Mouse (Mus musculus) intestine, embryonic 16.5 days (tissue): Measurements from ENCODE around the gene Six6. TPM values are rescaled to one million over a fixed set of nuclear protein-coding genes. Genes with fewer than 3 reads are reported as not detected.

ENCODE experiments used
- ATAC-seq: fragments of 200-750 bp; cut with Nextera tagmentation; 2 replicates; pipeline ENCODE4 v1.8.0; 2017; ENCODE audit warnings: moderate TSS enrichment, moderate library complexity
- H3K27ac ChIP-seq: fragments of 300-500 bp; sonication (generic); 2 replicates; pipeline ENCODE4 v1.5.1; 2014; ENCODE audit warnings: mild to moderate bottlenecking, low read length
- H3K27me3 ChIP-seq: fragments of 300-500 bp; sonication (generic); replicated peaks from 2 replicates; pipeline ENCODE4 v1.6.1; 2014; ENCODE audit warnings: low read length, control low read depth, mixed read lengths; ENCODE audit not compliant: control insufficient read depth, insufficient read depth
- H3K36me3 ChIP-seq: fragments of 300-500 bp; sonication (generic); 2 replicates; pipeline ENCODE4 v1.6.1; 2014; ENCODE audit warnings: low read length, control low read depth; ENCODE audit not compliant: control insufficient read depth, insufficient read depth
- H3K4me1 ChIP-seq: fragments of 300-500 bp; sonication (generic); 2 replicates; pipeline ENCODE4 v1.6.1; 2014; ENCODE audit warnings: low read length, control low read depth, mixed read lengths; ENCODE audit not compliant: control insufficient read depth, insufficient read depth
- H3K4me2 ChIP-seq: fragments of 300-500 bp; sonication (generic); 2 replicates; pipeline ENCODE4 v1.6.1; 2014; ENCODE audit warnings: low read depth, low read length, control low read depth
- H3K4me3 ChIP-seq: fragments of 300-500 bp; sonication (generic); 2 replicates; pipeline ENCODE4 v1.5.1; 2014; ENCODE audit warnings: mild to moderate bottlenecking, low read length
- H3K9ac ChIP-seq: fragments of 300-500 bp; sonication (generic); 2 replicates; pipeline ENCODE4 v1.6.1; 2014; ENCODE audit warnings: low read depth, low read length
- H3K9me3 ChIP-seq: fragments of 300-500 bp; sonication (generic); 2 replicates; pipeline ENCODE4 v1.6.1; 2016; ENCODE audit warnings: low read length, control low read depth; ENCODE audit not compliant: control insufficient read depth
- WGBS: fragments of 180-500 bp; shearing (Covaris S2); extraction: QIAGEN DNeasy Blood & Tissue Kit; methylation state at CpG from one replicate; pipeline ENCODE4 v1.1.7; 2014; 5-methylcytosine and 5-hydroxymethylcytosine counted together
- polyA plus RNA-seq: library from polyadenylated mRNA; unstranded; fragments of >200 nt; fragmentation: Nextera tagmentation; extraction: Ambion mirVana; gene quantifications from 2 replicates; pipeline ENCODE4 v1.2.1, GENCODE M21; 2015

The Six6 gene
- polyA plus RNA-seq, 1 experiment from 2014 or later = not detected

DNA sequence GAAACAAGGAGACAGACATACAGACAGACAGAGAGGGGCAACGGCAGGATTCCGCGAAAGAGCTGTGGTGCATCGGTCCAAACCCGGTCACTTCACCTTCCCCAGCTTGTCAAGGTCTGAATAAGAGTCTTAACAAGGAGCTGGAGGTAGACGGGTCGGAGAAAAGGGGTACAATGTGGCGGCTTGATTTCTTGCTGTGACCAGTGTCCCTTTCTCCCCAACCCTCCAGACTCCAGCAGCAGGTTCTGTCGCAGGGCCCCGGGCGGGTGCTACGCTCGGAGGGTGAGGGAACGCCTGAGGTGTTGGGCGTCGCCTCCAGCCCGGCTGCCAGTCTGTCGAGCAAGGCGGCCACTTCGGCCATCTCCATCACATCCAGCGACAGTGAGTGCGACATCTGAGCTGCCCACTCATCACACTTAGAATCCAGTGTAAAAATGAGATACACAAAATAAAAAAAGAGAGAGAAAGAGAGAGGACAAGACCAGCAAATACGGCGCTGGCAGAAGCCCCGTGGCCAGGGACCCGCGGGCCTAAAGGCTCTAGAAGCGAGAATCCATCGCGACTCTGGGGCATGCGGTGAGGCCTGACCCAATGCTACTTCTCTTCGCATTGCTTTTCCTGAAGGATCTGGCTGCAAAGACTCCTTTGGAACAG lies 1.8 kb downstream of the Six6 start:
- WGBS = 4% methylated on average over 32 of the region's 32 CpGs
- no peak for ATAC-seq
- H3K27ac ChIP-seq = no peak overlapping the region
- H3K4me3 ChIP-seq = no peak overlapping the region
- no peaks in the 10 kb centered on the region for H3K9me3 ChIP-seq
- H3K4me2 ChIP-seq = no peak overlapping the region
- H3K36me3 ChIP-seq = no peaks in the 10 kb centered on the region
- H3K9ac ChIP-seq = no peak overlapping the region
- H3K27me3 ChIP-seq = peaks cover 81% of the 10 kb centered on the region
- H3K4me1 ChIP-seq = peaks cover 15% of the 10 kb centered on the region

DNA sequence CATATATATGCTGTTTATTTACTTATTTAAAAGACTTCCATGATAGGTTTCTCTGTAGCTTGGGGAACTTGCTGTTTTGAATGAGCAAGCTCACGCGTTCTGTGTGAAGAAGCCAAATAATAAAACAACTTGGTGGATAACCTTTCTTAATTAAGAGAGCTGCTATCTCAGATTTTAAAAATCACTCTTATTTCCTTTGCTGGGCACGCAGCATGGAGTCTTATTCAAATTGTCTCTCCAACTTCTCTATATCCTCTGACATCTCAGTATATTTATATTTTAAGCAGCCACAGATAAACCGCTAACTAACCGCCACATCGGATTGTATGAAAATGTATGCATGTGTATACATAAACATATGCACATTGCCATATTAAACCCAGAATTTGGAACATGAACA lies 2.5 kb downstream of the Six6 start:
- H3K4me3 ChIP-seq = no peak overlapping the region
- no peaks in the 10 kb centered on the region for H3K9me3 ChIP-seq
- no peak for ATAC-seq
- H3K27ac ChIP-seq = no peak overlapping the region
- peaks cover 15% of the 10 kb centered on the region for H3K4me1 ChIP-seq
- peaks cover 81% of the 10 kb centered on the region for H3K27me3 ChIP-seq
- no peak overlapping the region for H3K9ac ChIP-seq
- H3K36me3 ChIP-seq = no peaks in the 10 kb centered on the region
- H3K4me2 ChIP-seq = no peak overlapping the region
- WGBS = 22% methylated on average over 6 of the region's 6 CpGs

DNA sequence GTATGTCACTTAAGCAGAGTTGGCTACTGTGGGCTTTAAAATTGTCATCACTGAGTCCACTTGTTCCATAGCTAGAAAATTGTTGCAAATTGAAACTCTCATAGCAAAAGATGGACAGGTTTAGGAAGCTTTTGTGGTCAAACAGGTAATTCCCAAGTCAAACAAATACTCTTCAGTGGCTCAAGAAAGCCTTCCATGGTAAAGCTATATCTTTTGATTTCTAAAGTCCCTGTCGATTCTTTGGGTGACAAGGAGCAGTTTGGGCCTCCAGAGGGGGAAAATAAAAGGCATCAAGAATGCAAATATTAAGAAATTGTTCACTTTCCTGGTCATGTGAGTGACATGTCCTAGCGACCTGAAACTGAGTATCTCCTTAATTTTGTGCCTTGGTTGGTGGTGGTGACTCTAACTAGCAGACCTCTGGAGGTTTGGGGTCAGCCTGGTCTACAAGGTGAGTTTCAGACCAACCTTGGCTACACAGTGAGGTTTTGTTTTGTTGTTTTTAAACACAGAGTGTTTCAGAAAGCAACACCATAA lies 4.0 kb downstream of the Six6 start:
- ATAC-seq = no peak
- 7% methylated on average over 2 of the region's 2 CpGs for WGBS
- no peak overlapping the region for H3K4me3 ChIP-seq
- H3K27me3 ChIP-seq = peaks cover 80% of the 10 kb centered on the region
- no peak overlapping the region for H3K27ac ChIP-seq
- H3K4me1 ChIP-seq = peaks cover 15% of the 10 kb centered on the region
- no peak overlapping the region for H3K4me2 ChIP-seq
- H3K9ac ChIP-seq = no peak overlapping the region
- H3K36me3 ChIP-seq = no peaks in the 10 kb centered on the region
- H3K9me3 ChIP-seq = no peaks in the 10 kb centered on the region

DNA sequence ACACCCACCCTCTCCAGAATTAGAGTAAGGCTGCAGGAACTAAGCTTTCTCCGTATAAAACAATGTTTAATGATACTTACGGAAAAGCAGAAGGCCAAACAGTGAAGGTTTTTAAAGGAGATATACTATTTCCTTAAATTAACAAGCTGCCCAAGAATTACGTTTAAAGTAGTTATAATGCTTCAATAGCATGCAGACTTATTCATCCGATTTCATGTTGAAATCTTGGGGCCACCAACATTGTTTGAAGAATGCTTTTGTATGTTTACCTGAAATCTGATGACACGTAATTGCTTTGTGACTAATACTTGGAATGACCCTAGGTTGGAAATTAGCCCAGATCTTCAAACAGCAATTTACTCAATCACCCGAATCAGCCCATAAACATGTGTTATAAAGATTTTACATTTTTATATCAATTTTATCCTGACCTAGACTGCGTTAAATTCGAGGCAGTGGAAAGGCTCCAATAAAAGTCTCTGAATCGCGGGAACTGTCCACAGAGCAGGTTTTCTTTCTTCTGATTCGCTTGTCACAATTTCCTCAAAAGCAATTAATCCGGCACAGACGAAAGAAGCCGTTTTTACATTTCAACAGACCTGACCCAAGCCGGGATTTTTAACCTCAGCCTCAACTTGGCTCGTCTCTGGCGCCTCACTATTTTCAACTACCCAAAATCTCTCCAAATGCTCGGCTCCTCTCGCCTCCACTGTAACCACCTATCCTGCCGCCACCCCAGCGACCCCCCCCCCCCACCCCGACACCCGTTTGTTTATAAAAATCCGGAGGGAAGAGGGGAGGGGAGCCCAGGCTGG lies 4.9 kb downstream of the Six6 start:
- WGBS = 1% methylated on average over 24 of the region's 24 CpGs
- H3K27me3 ChIP-seq = peaks cover 76% of the 10 kb centered on the region
- peaks cover 15% of the 10 kb centered on the region for H3K4me1 ChIP-seq
- H3K9me3 ChIP-seq = no peaks in the 10 kb centered on the region
- no peak for ATAC-seq
- no peaks in the 10 kb centered on the region for H3K36me3 ChIP-seq
- no peak overlapping the region for H3K9ac ChIP-seq
- H3K27ac ChIP-seq = no peak overlapping the region
- peak overlapping the region; percentile 38; the same call in 1 of the 2 replicates for H3K4me3 ChIP-seq
- H3K4me2 ChIP-seq = peak overlapping the region; percentile 57

DNA sequence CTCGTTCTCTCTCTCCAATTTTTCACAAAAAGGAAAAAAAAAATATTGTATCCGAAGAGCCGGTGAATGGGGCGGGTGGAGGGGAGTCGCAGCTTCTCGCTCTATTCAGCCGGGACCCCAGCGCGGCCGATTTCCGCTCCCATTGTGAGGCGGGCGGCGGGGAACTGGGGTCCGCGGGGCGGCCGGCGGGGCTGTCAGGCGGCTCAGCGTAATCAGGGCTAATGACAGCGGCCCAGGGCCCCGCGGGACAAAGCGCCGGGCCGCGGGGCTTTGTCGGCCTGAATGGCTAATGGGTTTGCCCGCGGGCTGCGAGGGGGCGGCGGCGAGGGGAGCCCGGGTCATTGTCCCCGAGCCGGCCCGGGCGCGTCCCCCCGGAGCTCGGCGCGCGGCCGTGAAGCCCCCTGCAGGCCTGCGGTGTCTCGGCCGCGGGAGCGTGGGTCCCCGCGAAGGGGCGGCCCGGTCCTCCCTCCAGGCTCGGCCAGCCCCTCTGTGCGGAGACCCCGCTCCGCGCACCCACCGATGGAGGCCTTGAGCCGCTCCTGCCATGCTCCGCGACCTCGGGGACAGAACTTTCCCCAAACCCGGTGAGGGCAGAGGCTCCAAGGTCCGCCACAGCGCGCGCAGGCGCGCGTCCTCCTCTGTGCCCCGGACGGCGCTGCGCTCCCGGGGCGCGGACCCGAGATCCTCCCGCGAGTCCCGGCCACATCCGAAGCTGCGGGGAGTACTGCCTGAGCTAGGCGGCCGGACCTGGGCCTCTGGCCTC lies 5.8 kb downstream of the Six6 start:
- no peaks in the 10 kb centered on the region for H3K9me3 ChIP-seq
- peak overlapping the region; percentile 38 for H3K4me3 ChIP-seq
- H3K27ac ChIP-seq = no peak overlapping the region
- peak overlapping the region; percentile 57 for H3K4me2 ChIP-seq
- H3K4me1 ChIP-seq = peaks cover 11% of the 10 kb centered on the region
- ATAC-seq = no peak
- WGBS = 1% methylated on average over 86 of the region's 89 CpGs
- no peak overlapping the region for H3K9ac ChIP-seq
- H3K27me3 ChIP-seq = peaks cover 68% of the 10 kb centered on the region
- H3K36me3 ChIP-seq = no peaks in the 10 kb centered on the region

DNA sequence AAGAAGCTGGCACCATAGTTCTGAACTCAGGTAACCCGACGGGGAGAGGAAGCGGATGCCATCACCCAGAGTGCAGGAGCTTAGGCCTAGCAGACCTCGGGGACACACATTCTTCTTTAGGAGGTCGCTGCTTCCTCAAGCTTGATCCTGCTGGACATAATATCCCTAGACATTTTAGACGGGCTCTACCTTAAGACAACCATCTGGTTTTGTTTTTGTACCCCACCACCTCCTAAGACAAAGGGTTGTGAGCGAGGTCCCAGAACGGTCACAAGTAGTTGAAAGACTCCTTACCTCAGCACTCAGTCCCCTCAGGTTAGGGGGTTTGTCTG lies 6.3 kb downstream of the Six6 start:
- Histone ChIP-seq H3K4me3 (peak overlapping the region; percentile 38), H3K4me2 (peak overlapping the region; percentile 57; the same call in 1 of the 2 replicates)
- WGBS = 7% methylated on average over 8 of the region's 8 CpGs

DNA sequence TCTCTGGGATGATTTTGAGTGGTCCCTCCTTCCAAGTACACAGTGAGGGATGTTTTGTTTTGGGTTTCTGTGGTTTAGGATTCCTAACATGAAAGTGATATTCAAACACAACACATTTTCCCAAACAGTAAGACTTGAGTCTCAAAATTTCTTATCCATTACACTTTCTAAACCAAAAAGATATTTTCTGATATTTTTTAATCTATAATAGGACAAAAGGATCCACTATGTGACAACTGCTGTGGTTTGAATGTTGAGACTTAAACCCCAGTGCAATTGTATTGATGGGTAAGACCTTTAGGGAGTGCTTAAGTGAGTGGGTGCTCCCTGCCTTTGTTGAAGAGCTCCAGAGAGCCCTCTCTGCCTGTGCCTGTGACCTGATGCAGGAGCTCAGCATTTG lies 7.1 kb downstream of the Six6 start:
- no peak for ATAC-seq
- H3K4me2 ChIP-seq = no peak overlapping the region
- peaks cover 55% of the 10 kb centered on the region for H3K27me3 ChIP-seq

More for the DNA sequence above, 6.3 kb downstream of the Six6 start:
- H3K9ac ChIP-seq = no peak overlapping the region
- no peak overlapping the region for H3K27ac ChIP-seq
- no peak for ATAC-seq
- H3K4me1 ChIP-seq = peaks cover 11% of the 10 kb centered on the region
- no peaks in the 10 kb centered on the region for H3K36me3 ChIP-seq
- peaks cover 63% of the 10 kb centered on the region for H3K27me3 ChIP-seq
- no peaks in the 10 kb centered on the region for H3K9me3 ChIP-seq

DNA sequence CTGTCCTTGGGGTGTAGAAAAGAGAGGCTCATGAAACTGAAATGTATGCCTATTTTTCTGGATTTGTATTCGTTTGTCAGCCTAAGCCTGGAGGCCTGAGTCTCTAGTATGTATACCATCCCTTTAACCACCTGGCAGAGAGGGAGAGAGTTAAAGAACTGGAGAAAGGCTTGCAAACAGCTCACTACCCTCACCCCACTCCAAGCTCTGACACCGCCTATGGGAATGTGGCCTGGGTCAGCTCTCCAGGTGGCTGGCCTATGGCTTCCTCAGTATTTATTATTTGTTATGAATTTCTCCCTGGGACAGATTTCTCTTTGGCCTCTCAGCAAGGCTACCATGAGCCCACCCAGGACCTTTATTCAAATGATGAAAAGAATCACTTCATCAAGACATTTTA lies 7.6 kb downstream of the Six6 start:
- ATAC-seq = no peak

More for the DNA sequence above, 7.1 kb downstream of the Six6 start:
- Histone ChIP-seq H3K27ac (no peak overlapping the region), H3K36me3 (no peaks in the 10 kb centered on the region), H3K9me3 (no peaks in the 10 kb centered on the region), H3K4me3 (no peak overlapping the region), H3K4me1 (peaks cover 11% of the 10 kb centered on the region), H3K9ac (no peak overlapping the region)

DNA sequence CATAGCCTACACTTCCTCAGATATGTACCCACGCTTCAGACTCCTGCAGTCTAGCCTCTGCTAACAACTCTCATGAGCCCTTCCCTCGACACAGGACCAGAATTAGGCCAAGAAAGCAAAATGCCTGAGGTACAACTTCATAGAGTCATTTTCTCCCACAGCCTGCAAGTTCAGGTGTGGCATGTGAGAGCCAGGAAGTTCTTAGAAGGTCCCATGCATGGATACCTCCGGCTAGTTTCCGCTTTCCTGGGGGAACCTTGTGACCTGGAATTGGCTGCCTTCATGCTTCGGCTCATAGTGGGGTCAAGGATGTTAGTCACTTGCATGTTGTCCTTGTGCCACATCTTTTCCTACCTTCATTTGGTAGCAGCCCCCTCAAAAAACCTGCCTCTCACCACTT lies 13.4 kb downstream of the Six6 start:
- H3K4me3 ChIP-seq = no peak overlapping the region
- H3K4me2 ChIP-seq = no peak overlapping the region
- H3K36me3 ChIP-seq = no peaks in the 10 kb centered on the region
- no peaks in the 10 kb centered on the region for H3K4me1 ChIP-seq
- no peak overlapping the region for H3K27ac ChIP-seq
- peaks cover 6% of the 10 kb centered on the region for H3K27me3 ChIP-seq
- no peak overlapping the region for H3K9ac ChIP-seq
- 83% methylated on average over 5 of the region's 5 CpGs for WGBS
- ATAC-seq = no peak
- H3K9me3 ChIP-seq = no peaks in the 10 kb centered on the region

More for the DNA sequence above, 7.6 kb downstream of the Six6 start:
- H3K27ac ChIP-seq = no peak overlapping the region
- peaks cover 11% of the 10 kb centered on the region for H3K4me1 ChIP-seq
- no peak overlapping the region for H3K4me3 ChIP-seq
- H3K9ac ChIP-seq = no peak overlapping the region
- no peak overlapping the region for H3K4me2 ChIP-seq
- 17% methylated on average over 2 of the region's 2 CpGs for WGBS
- no peaks in the 10 kb centered on the region for H3K36me3 ChIP-seq
- no peaks in the 10 kb centered on the region for H3K9me3 ChIP-seq
- H3K27me3 ChIP-seq = peaks cover 52% of the 10 kb centered on the region
